30 mouse cellular contexts compared by ENCODE assay signal in the genomic region with DNA sequence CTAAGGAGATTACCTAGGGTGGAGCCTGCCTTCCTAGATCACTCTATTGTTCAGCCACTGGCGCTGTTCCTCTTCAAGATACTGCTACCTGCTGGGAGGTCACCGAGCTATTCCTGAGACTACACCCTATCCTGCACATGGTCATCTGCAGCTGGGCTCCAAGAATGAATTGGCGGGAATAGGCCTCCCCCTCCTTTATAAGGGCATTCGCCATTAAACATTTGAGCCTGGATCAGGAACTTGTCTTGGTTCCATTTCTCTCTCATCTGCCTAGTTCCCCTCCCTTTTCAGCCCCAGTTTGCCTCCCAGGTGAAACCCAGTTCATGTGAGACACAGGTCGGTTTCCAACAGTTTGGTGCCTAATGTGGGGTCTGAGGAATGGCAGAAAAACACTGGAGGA. TPM values are rescaled to one million over a fixed set of nuclear protein-coding genes. Genes with fewer than 3 reads are reported as not detected.
"Had no signal": no experiment of that assay in that cellular context is flagged by ENCODE, and none has a peak within 500 bp of the region (broad histone marks: within the 10 kb centered on the region; RNA-seq: fewer than 3 reads in every experiment).

No protein-coding gene starts in this region.

- H3K27me3 ChIP-seq: heart, embryonic 12.5 days; hindbrain, embryonic 15.5 days; kidney, embryonic 15.5 days; limb, embryonic 13.5 days; limb, embryonic 15.5 days; liver, embryonic 12.5 days had no signal

- H3K4me3 ChIP-seq: heart, embryonic 10.5 days; heart, embryonic 12.5 days; hindbrain, embryonic 10.5 days; hindbrain, embryonic 13.5 days; hindbrain, embryonic 15.5 days; kidney, embryonic 15.5 days; layer of hippocampus, adult 2 months; limb, embryonic 13.5 days; limb, embryonic 15.5 days; liver, embryonic 12.5 days had no signal

- DNase-seq: gastrocnemius, postnatal 25 days; heart, adult 18-20 months; heart, postnatal 10 days; heart, postnatal 4 days; kidney, adult 11 months; kidney, adult 2 months; kidney, adult 9 months; kidney, postnatal 25 days; kidney, postnatal 4 days; layer of hippocampus, postnatal 36 days; left cerebral cortex, postnatal 4 days had no signal

- H3K36me3 ChIP-seq: heart, embryonic 10.5 days; heart, embryonic 12.5 days; hindbrain, embryonic 10.5 days; hindbrain, embryonic 13.5 days; hindbrain, embryonic 15.5 days; kidney, embryonic 15.5 days; limb, embryonic 13.5 days; limb, embryonic 15.5 days; liver, embryonic 12.5 days had no signal

- H3K4me1 ChIP-seq: heart, embryonic 10.5 days; heart, embryonic 12.5 days; hindbrain, embryonic 10.5 days; hindbrain, embryonic 13.5 days; hindbrain, embryonic 15.5 days; kidney, embryonic 15.5 days; limb, embryonic 13.5 days; limb, embryonic 15.5 days; liver, embryonic 12.5 days had no signal

- H3K9me3 ChIP-seq: heart, embryonic 10.5 days; heart, embryonic 12.5 days; hindbrain, embryonic 10.5 days; hindbrain, embryonic 13.5 days; hindbrain, embryonic 15.5 days; kidney, embryonic 15.5 days; limb, embryonic 13.5 days; limb, embryonic 15.5 days; liver, embryonic 12.5 days had no signal

- H3K9ac ChIP-seq: heart, embryonic 12.5 days; hindbrain, embryonic 13.5 days; hindbrain, embryonic 15.5 days; kidney, embryonic 15.5 days; limb, embryonic 13.5 days; limb, embryonic 15.5 days; liver, embryonic 12.5 days; liver, embryonic 14.5 days had no signal

- H3K27ac ChIP-seq: heart, embryonic 10.5 days; hindbrain, embryonic 10.5 days; hindbrain, embryonic 13.5 days; hindbrain, embryonic 15.5 days; hindbrain, postnatal 0 days; kidney, embryonic 15.5 days; kidney, postnatal 0 days; layer of hippocampus, adult 2 months; limb, embryonic 13.5 days; limb, embryonic 15.5 days; liver, embryonic 12.5 days; liver, embryonic 14.5 days had no signal

RNA-seq across cellular contexts. Expression of a gene that starts 39.4 kb away (rescaled TPM):
- total RNA-seq: gastrocnemius, adult 18-20 months; gastrocnemius, adult 8-10 months; gastrocnemius, postnatal 25 days; granulocyte monocyte progenitor cell, adult 5-6 weeks; heart, postnatal 25 days; liver, adult 2 months had no signal
- polyA plus RNA-seq: liver, adult 2 months; liver, embryonic 12.5 days; liver, embryonic 14.5 days; liver, embryonic 16.5 days had no signal
